Mouse (Mus musculus): ENCODE measurements around the gene Polr3b. TPM values are rescaled to one million over a fixed set of nuclear protein-coding genes. Genes with fewer than 3 reads are reported as not detected.
A peak's percentile ranks its signal among the peaks of the same experiment; 100 is the strongest.

Polr3b gene
- total RNA-seq, 1 experiment from 2014 or later = 26.5 TPM

DNA sequence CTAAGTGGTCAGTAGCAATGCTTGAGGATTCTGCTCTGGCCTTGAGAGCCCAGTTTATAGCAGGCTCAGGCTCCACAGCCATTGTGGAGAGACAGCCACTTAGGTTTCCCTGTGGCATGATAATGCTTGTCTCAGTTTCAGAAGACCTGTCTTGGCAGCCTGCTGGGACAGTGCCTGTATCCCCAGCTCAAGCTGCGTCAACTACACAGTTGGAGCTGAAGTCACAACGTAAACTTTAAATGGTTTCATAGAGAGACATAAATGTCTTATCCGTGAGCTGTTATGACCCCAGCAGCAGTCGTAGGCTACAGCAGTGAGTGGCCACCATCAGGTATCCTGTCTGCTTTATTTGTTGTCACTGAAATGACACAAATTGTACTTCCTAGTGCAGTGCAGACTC lies 68.7 kb downstream of the Polr3b start:
- no peak for ATAC-seq (replicated peaks in 1 of 2; ENCODE audit: insufficient read depth in 1 of 2, low FRiP score in 2 of 2, low TSS enrichment in 1 of 2, low read depth in 1 of 2, poor library complexity in 2 of 2, severe bottlenecking in 2 of 2)

DNA sequence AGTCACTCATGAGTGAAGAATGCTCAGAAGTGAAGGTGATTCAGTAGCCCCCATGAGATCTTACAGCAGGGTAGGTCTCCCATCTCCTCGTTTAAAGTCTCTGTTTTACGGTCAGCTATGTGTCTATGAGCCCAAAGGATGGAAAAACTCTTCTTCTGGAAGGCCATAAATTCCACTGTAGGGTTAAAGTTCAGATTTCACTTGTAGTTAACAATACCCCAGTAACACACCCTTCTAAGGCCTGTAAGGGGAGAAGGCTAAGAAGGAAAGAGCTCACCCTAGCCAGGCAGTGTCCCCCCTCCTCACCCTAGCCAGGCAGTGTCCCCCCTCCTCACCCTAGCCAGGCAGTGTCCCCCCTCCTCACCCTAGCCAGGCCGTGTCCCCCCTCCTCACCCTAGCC lies 69.6 kb downstream of the Polr3b start:
- ATAC-seq (replicated peaks in 1 of 2; ENCODE audit: insufficient read depth in 1 of 2, low FRiP score in 2 of 2, low TSS enrichment in 1 of 2, low read depth in 1 of 2, poor library complexity in 2 of 2, severe bottlenecking in 2 of 2) = no peak

DNA sequence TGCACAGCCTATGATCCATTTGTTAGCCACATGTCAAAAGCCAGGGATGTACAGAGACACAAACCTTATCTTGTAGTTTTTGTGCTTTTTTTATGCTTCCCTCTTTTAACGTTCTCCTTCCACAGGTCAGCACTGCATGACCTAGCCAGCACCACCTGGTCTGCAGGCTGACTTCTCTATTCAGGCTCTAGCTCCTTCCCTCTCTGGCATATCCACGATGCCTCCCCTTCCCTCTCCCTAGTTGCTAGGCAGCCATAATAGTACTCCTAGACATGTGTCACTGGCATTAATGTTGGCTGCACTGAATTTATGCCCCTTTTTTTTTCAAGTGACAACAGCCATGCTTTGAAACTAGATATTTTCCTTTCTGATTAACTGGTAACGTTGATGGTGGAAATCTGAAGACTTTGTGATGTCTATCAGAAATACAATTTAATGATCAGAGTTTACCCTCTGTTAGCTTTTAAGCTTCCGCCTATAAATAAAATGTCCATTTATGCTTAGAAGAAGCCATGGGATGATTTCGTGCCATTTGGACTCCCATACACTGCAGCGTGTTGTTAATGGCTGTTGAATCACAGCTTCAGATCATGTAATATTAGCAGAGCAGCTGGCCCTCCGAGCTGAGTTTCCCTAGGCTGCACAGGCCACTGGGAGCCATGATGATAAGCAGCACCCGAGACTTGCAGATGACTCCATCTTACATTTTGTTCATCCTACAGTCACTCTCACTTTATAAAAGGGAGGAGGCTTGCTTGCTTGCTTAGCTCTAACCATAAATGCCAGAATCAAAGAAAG lies 71.9 kb downstream of the Polr3b start:
- no peak for ATAC-seq (replicated peaks in 1 of 2; ENCODE audit: insufficient read depth in 1 of 2, low FRiP score in 2 of 2, low TSS enrichment in 1 of 2, low read depth in 1 of 2, poor library complexity in 2 of 2, severe bottlenecking in 2 of 2)

DNA sequence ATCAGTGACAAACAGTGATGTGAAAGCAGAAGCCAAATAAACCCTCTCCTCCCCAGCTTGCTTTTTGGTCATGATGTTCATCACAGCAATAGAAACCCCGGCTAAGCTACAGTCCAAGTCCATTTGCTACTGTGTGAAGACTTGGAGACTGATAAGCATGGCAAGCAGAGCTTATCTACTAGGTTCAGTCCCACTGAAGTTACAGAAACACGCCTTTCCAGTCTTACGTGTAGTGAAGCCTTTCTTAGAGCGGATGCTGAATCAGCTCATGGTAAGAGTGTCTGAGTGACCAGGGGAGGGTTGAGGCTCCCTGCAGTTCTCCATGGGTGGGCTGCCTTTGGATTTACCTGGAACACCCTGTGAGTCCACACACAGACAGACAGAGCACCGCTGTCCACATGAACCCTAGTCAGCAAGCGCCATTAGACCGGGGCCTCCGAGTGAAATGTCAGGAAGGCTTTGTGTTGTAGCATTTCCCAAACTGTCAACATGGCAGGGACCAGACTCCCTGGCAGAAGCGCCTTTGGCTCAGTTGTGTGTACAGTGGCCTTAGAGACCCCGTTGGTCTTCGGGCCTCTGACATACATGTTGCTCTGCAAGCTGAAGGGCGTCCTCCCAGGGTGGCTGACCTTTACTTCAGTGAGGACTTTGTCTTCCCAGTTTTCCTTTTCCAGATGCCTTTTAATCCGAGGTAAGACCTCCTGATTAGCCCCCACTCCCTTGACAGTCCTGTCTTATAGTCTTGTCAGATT lies 78.3 kb downstream of the Polr3b start:
- no peak for ATAC-seq (replicated peaks in 1 of 2; ENCODE audit: insufficient read depth in 1 of 2, low FRiP score in 2 of 2, low TSS enrichment in 1 of 2, low read depth in 1 of 2, poor library complexity in 2 of 2, severe bottlenecking in 2 of 2)

DNA sequence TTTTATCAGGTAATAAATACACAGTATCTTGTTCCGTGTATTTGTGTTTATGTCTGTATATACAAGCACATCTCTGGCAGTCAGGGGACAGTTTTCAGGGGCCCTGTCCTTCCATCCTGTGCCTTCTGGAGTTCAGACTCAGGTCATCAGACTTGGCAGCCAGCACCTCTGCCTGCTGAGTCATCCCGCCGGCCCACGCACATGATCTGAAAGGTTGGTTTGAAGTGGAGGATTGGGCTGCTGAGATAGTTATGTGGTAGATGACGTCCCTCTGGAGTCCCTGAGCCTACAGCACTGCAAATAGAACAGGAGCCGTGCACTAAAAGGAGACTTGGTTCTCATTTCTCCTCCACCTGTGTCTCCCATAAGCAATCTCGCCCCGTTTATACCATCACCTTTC lies 79.0 kb downstream of the Polr3b start:
- peak; percentile 40 to 52; a peak in 2 of 4 replicates for ATAC-seq (replicated peaks in 1 of 2; ENCODE audit: insufficient read depth in 1 of 2, low FRiP score in 2 of 2, low TSS enrichment in 1 of 2, low read depth in 1 of 2, poor library complexity in 2 of 2, severe bottlenecking in 2 of 2)

DNA sequence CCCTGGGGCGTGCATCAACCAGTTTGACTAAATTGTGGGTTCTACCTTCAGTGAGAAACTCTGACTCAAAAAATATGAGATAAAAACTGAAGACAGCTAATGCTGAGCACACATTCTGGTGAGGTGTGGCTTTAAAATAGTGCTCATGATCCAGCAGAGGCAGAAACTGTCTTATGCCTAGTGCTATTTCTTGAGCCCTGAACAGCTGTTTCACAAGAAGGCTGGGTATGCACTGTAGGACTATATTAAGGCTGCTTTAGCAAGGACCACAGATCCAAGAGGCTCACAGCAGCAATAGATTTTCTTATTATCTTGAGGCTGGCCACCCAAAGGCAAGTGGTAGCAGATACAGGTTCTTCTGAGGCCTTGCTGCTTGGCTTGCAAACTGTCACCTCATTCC lies 80.0 kb downstream of the Polr3b start:
- ATAC-seq (replicated peaks in 1 of 2; ENCODE audit: insufficient read depth in 1 of 2, low FRiP score in 2 of 2, low TSS enrichment in 1 of 2, low read depth in 1 of 2, poor library complexity in 2 of 2, severe bottlenecking in 2 of 2) = no peak

DNA sequence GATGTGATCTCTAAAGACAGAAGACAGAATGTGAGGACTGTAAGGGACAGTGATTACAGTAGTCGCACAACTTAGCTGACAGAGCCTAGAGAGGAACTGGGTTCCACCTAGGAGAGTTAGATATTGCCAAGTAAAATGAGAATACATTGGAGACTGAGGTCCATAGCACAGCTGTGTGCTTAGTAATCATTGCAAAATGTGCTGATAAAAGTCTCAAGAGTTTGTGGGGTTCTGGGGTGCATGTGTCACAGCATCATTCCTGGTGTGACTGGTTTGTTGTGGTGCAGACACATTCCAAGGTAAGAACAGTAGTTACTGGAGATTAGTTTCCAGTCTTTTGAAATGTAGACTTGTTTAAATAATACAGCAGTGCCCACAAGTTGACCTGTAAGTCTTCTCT lies 82.5 kb downstream of the Polr3b start:
- no peak for ATAC-seq (replicated peaks in 1 of 2; ENCODE audit: insufficient read depth in 1 of 2, low FRiP score in 2 of 2, low TSS enrichment in 1 of 2, low read depth in 1 of 2, poor library complexity in 2 of 2, severe bottlenecking in 2 of 2)

DNA sequence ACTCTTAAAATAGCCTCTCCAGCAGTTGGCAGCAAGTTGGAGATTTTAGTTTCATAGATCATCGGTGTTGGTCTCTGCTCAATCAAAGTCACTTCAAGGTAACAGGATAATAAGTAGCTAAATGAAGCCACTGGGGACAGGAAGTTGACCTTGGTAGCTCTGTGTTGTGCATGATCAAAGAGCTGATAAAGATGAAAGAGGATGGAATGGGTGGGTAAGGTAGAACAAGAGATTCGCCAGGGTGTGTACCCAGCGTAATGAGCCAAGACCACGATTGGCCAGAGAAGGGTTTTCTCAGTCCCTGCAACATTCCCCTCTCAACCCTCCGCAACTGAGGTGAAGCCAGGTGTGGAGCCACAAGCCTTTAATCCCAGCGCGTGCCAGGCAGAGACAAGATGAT lies 83.1 kb downstream of the Polr3b start:
- no peak for ATAC-seq (replicated peaks in 1 of 2; ENCODE audit: insufficient read depth in 1 of 2, low FRiP score in 2 of 2, low TSS enrichment in 1 of 2, low read depth in 1 of 2, poor library complexity in 2 of 2, severe bottlenecking in 2 of 2)

DNA sequence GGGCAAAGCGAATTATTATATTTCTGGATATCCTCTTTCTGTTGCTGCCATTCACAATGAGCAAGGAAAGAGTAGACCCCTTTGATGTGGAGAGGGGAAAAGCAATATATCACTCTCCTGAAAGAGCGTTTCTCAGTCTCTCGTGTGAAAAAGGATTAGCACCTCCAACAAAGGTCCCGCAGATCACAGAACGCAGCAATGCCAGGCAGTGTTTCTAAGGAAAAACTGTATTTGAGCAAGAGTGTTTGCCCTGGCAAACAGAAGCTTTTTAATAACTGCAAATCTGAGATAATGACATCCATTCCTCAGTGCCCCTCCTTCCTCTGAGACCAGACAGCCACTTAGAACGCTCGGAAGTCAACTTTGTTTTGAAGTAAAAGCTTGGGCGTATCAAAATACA lies 84.5 kb downstream of the Polr3b start:
- no peak for ATAC-seq (replicated peaks in 1 of 2; ENCODE audit: insufficient read depth in 1 of 2, low FRiP score in 2 of 2, low TSS enrichment in 1 of 2, low read depth in 1 of 2, poor library complexity in 2 of 2, severe bottlenecking in 2 of 2)

DNA sequence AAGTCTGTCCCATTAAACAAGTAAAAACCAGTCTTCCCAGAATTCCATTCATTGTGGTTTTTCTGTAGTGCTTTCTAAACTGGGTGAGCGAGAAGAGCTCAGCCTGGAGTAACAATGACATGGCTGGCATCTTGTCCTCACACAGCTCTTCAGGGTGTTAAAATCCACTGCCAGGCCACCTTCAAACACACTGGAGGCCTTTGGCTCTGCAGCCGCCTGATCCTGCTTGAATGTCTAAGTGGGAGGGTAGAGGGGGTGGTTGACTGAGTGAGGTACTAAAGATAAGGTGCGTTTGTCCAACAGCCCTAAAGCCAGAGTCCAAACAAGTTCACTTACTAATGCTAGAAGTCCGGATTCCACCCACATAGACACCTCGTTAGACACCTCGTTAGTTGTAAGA lies 85.1 kb downstream of the Polr3b start:
- ATAC-seq (replicated peaks in 1 of 2; ENCODE audit: insufficient read depth in 1 of 2, low FRiP score in 2 of 2, low TSS enrichment in 1 of 2, low read depth in 1 of 2, poor library complexity in 2 of 2, severe bottlenecking in 2 of 2) = no peak

DNA sequence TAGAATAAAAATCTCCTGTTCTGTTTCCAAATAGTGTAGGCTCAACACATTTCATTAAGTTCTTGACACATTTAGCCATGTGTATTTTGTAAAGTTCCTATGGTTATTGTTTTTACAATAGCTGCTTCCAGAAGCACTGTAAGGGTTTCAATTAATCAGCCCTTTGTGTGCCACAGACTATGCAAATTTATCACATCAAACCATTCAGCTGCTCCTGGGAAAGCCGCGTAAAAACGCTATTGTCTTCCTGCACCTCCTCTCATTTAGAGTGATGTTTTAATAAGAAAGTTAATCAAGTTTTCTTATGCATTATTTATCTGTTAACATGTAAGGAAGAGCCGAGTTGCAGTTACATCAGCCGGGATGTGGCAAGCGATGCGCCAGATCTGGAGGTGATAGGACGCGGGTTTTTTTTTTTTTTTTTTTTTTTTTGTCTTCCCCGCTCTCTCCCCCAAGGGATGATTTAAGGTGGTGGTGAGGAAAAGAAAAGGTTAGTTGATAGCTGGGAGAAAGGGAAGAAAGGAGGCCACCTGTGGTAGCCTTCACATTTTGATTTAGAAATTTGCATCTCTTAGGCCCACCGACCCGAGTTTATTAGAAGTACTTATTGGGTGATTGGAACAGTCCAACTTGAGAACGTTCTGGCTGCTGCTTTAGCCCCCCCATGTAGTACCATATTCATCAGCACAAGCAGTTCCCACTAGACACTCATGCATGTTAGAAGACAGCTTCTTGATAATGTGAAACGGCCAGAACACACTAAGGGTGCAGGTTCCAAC lies 85.8 kb downstream of the Polr3b start:
- no peak for ATAC-seq (replicated peaks in 1 of 2; ENCODE audit: insufficient read depth in 1 of 2, low FRiP score in 2 of 2, low TSS enrichment in 1 of 2, low read depth in 1 of 2, poor library complexity in 2 of 2, severe bottlenecking in 2 of 2)

DNA sequence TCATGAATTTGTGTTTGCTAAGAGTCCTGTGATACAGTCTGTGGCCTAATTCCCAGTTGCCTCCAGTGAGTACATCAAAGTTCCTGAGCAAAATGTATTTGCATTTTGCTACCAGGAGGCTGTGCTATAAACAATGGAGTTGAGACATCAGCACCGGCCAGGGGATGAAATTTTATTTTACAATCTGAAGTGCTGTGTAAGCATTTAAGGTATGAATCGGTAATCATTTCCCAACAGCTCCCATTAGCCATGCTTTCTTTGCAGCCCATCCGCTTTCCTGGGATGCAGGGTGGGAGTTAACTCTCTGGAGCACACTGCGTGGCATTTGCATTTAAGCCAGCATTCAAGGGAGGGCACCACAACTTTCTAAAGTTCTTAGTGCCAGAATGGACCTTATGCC lies 88.1 kb downstream of the Polr3b start:
- ATAC-seq (replicated peaks in 1 of 2; ENCODE audit: insufficient read depth in 1 of 2, low FRiP score in 2 of 2, low TSS enrichment in 1 of 2, low read depth in 1 of 2, poor library complexity in 2 of 2, severe bottlenecking in 2 of 2) = no peak

DNA sequence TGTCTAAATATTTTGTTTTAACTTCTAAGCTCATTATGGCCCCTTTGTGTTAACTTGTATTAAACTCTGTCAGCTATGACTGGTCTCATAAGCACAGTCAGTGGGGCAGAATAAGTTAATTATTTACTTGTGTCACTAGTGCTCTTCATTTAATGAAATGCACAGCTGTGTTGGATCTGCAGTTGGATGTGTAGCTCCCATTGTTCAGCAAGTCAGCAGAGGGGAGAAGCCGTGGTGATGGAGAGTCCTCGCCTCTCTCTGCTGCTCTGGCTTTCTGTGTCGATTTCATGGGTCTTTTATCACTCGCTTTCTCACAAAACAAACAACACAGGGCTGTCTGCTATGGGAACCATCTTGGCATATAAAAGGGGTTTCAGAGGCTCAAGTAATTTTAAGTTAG lies 88.7 kb downstream of the Polr3b start:
- no peak for ATAC-seq (replicated peaks in 1 of 2; ENCODE audit: insufficient read depth in 1 of 2, low FRiP score in 2 of 2, low TSS enrichment in 1 of 2, low read depth in 1 of 2, poor library complexity in 2 of 2, severe bottlenecking in 2 of 2)

DNA sequence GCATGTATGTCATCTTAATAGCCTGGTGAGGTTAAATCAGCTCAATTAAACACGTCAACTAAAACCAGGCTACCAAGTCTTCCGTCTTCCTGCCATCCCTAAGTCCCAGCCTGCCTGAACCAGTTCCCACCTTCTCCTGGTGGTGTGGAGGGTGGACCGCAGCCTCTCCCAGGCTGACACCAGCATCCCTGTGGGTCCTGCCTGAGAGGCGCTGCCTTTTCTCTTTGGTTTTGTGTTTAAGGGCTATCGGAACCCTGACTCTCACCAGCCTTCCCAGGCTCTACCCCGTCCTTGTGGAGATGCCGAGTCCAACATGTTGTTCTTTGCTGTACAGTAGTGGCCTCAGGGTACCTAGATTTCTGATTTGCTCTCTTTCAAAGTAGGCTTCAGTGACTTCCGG lies 89.4 kb downstream of the Polr3b start:
- ATAC-seq (replicated peaks in 1 of 2; ENCODE audit: insufficient read depth in 1 of 2, low FRiP score in 2 of 2, low TSS enrichment in 1 of 2, low read depth in 1 of 2, poor library complexity in 2 of 2, severe bottlenecking in 2 of 2) = no peak

DNA sequence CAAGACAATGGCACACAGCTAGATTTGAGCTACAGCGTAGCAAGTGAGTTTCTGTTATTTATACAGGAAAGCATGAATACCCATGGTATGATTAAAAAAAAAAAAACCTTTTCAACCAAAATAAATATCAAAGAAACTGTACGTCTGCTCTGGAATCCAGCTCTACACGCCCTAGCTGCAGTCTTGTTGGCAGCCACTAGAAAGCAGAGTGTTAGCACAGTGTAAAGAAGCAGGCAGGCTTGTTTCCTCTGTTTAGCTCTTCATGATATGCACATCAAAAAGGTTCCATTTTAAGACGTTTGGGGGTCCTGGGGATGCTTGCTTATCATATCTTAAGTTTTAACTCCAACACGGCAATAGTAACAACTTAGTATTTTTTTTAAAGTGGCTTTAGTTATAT lies 89.8 kb downstream of the Polr3b start:
- ATAC-seq (replicated peaks in 1 of 2; ENCODE audit: insufficient read depth in 1 of 2, low FRiP score in 2 of 2, low TSS enrichment in 1 of 2, low read depth in 1 of 2, poor library complexity in 2 of 2, severe bottlenecking in 2 of 2) = no peak

DNA sequence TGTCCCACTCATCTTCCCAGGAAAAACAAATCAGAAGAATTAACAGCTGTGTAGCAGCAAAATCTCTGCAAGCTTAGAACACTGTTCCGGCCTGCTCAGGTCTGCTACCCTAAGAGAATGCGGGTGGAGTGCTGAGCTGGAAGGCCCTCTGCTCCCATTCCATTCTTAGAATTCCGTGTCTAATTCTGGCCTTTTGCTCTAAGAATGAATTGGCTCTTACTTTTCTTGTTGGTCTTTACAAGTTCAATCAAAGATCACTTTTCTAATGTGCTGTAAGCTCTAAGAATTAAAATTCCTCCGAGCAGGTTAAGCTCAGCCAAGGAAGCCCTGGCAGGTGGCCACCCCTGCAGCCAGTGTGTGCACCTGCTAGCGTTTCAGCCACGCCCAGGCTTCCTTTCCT lies 90.4 kb downstream of the Polr3b start:
- no peak for ATAC-seq (replicated peaks in 1 of 2; ENCODE audit: insufficient read depth in 1 of 2, low FRiP score in 2 of 2, low TSS enrichment in 1 of 2, low read depth in 1 of 2, poor library complexity in 2 of 2, severe bottlenecking in 2 of 2)

DNA sequence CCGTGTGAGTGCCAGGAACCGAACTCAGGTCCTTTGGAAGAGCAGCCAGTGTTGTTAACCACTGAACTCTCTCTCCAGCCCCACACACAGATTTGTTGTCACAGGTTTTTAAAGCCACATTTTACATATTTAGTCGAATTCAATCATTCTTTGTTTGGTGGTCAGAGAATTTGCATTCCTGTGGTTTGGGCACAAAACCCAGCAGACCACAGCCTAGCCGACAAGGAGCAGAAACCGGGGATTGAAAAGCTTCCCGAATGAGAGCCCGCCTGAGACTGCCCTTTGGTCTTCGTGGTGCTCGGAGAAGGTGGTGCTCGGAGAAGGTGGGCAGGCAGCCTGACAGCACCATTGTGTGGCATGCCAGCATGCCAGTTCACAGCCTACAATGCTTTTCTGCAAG lies 91.0 kb downstream of the Polr3b start:
- no peak for ATAC-seq (replicated peaks in 1 of 2; ENCODE audit: insufficient read depth in 1 of 2, low FRiP score in 2 of 2, low TSS enrichment in 1 of 2, low read depth in 1 of 2, poor library complexity in 2 of 2, severe bottlenecking in 2 of 2)

DNA sequence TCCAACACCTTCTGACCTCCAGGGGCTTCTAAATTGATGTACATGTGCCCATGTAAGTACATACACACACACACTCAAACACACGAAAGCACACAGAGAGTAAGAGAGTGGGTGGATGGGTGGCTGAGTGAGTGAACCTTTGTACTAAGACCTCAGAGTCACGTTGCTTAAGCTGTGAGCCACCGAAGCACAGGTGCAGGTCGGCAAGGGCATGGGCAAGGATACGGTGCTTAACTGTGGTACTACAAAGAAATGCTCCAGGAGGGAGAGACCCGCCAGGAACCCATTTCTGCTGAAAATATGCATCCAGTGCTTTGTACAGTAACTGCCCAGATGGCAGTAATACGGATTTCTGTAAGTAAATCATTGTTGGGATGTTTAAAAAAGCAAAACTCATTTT lies 93.5 kb downstream of the Polr3b start:
- no peak for ATAC-seq (replicated peaks in 1 of 2; ENCODE audit: insufficient read depth in 1 of 2, low FRiP score in 2 of 2, low TSS enrichment in 1 of 2, low read depth in 1 of 2, poor library complexity in 2 of 2, severe bottlenecking in 2 of 2)

Data from hematopoietic stem cell, adult 5-6 weeks (primary cell).